Mouse (Mus musculus) retina, postnatal 7 days (tissue): ENCODE results near the gene Rnf180.

Experiments
- DNase-seq: peaks from one replicate; pipeline ENCODE4 v3.0.0-alpha.2; 2012; ENCODE audit warnings: low read depth, low spot score

Rnf180 gene

DNA sequence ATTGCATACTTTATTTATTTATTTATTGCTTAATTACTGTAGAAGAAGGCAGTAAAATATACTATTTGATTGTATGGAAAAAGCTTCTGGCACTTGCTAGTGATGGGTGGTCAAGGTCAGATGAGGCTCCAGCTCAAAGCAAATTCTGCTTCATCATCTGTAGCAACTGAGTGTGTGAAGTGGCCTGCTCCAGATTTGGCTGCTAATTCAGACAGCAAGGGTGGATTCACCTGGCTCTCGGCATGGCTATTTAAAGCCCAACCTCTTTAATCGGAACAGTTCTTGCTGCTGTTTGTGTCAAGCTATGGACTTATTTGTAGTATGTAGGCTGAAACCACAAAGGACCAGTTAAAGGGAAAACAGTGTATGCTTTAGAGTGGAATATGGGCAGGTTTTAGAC lies 161.8 kb downstream of the Rnf180 start:
- DNase-seq = no peak

DNA sequence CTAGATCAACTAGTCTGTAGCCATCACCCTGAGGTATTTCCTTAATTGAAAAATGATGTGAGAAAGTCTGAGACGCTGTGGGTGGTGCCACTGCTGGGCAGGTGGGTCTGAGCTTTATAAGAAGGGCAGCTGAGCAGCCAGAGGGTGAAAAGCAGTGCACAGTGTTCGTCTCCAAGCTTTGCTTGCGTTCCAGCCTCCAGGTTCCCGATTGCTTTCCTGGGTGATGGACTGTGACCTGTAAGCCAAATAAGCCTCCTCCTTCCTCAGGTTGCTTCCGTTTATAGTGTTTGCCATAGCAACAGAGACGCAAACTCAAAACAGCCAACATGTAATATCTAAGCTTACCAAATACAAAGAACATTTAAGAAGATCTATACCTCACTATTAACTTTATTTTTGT lies 162.2 kb downstream of the Rnf180 start:
- no peak for DNase-seq

DNA sequence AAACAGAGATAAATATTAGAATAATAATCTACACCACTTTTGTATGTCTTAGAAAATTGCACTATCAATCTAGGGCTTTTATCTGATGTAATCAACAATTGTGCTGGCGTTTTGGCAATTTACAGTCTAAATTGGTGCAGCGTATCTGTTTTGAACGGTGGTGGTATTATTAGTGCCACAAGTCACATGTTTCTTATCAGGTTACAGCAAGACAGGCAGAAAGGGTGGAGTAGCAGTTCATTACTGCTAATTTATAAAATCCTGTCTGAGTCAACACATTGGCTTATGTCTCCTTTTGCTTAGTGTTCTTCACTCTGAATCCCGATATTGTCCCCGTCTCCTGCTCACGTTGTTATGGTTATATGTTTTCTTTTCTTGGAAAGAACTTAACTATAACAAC lies 164.5 kb downstream of the Rnf180 start:
- DNase-seq = no peak

DNA sequence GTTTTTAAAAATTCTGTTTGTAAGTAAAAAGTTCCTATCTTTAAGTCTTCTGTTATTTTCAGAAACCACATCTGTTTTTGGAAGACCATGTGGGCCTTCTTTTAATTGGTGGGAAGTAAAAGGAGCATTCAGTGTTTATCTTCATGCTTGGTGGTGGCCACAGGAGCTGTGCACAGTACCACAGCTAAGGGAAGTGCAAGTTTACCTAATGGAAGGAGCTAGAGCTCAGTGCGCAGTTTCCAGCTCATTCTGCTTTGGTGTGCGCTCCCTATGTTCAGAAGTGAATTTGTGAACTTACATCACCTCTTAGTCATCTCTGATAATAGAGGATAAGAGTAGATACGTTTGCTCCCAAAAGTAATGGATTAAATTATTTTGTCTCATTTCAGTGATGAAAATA lies 172.5 kb downstream of the Rnf180 start:
- DNase-seq = no peak

DNA sequence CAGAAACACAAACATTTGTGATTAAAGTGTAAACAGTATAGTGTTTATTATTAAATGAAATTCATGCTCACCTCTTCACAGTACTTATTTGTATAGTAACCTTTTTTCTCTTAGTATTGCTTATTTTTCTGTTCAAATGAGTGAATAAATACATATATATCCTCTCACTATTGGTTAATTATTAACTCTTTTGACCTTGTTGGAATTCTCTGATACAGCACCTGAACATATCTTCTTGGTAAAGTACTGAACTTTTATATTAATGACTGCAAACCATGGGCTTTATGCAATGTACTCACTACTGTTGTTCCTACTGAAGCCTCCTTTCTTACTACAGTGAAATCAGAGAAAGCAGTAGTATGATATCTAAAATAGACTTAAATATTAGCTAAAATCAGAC lies 173.0 kb downstream of the Rnf180 start:
- no peak for DNase-seq

DNA sequence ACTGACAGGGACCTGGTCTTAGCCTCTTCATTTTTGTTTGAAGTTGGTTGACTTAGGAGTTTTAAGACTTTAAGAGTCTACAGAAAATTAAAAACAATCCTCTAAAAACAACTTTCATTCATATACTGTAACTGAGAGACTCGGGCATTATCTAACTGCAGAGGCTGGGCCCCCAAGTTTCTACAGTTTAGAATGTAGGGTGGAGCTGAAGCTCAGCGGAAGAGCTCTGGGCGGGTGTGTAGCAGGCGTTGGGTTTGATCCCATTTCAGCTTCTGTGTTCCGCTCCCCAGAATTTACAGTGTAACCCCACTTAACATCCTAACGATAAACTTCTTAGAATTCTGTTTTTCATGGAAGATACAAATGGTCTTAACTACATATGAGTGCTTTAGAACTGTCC lies 183.0 kb downstream of the Rnf180 start:
- no peak for DNase-seq

DNA sequence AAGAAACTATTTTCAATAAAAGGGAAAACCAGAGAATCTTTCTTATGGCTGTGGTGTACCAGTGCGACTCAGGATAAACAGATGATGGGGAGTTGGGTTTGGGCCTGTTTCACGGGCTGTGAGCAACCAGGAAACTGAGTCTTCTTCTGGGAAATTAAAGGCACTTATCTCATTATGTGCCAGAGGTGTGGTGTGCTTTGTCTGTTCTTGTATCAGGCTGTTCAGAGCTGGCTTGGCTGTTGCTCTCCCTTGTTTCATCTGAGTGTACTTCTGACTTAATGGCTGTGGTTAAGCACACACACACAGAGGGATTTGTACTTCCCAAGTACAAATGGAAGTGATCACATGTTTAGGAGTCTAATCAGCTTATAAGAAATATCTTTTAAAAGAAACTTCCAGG lies 190.2 kb downstream of the Rnf180 start:
- no peak for DNase-seq

DNA sequence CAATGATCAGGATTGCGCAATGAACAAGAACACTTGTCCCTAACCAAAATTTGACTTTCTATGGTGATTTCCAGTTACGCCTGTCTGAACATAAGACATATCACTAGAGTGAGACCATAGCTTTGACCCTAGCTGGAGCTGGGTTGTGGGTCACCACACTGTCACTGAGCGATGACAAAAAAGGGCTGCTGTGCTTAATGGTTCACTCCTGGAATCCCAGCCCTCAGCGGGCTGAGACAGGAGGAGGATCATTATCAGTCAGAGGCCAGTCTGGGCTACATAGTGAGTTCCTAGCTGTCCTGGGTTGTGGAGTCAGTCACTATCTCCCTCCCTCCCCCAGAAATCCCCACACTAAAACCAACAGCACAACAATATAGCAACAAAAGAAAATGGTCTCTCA lies 193.9 kb downstream of the Rnf180 start:
- no peak for DNase-seq

DNA sequence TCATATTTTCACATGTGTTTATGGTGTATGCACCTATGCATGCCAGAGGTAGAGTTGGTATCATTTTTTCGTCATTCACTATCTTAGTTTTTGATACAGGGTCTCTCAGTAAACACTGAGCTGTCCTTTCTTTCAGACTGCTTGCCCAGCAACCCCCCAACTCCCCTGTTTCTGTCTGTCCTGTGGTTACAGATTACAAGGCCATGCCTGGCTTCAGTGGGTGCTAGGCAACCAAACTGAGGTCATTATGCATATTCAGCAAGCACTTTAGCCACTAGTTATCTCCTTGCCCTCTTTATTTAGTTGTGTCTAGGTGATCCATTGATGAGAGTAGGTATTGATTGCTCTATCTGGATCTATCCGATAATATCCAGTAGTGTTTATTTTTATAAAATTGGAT lies 198.3 kb downstream of the Rnf180 start:
- no peak for DNase-seq

DNA sequence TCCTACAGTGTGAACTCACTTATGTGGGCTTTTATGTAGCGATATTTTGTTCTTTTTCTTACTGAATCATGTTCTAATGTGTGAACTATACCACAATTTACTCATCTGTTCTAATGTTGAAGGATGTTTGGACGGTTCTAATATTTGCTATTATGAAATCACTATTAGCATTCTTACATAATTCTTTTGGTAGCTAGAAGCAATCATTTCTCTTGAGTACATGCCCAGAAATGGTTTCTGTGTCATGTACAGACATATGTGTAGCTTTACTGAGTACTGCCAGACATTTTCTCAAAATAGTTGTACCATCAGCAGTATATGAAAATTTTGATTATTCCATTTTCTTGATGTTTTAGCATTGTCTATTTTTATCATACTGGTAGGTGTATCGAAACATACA lies 205.3 kb downstream of the Rnf180 start:
- no peak for DNase-seq

DNA sequence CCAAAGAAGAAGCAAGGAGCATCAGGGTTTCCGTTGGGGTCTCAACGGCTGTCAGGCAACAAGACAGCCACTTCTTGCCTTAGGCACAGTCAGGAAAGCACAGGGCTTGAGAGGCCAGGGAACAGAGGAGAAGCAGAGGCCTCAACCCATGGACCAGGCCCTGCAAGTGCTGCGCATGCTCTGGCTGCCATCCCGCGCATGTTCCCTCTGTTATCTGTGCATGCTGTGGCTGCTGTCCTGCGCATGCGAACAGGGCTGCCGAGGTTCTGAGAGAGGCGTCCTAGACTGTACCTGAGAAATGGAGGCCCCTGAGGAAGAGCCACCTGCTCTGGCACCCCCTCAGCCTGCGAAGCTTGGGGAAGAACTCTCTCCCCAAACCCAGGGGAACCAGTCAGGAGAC lies 212.8 kb downstream of the Rnf180 start, which contains the start of gene 4933425L06Rik:
Gene 4933425L06Rik, plus strand, starts transcription at position 261 of the 400 bp plus-strand sequence.
- no peak for DNase-seq
